Comparison of ENCODE assay signal across 22 mouse cellular contexts in the genomic region with DNA sequence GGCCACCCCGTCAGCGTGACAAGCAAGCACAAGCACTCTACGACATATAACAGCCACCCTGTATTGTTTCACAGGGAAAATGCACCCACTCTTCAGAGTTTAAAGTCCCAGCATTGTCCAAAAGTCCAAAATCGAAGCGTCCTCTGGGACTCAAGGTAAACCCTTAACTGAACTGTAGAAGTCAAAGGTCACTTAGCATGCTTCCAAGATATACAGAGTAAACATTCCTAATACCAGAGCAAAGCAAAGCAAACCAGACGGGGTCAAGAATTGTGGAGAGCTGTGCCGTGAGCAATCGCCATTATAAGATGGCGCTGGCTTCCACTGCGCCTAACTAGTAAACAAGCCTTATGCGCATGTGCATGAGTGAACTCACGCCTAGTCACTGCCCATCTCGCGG. TPM values are rescaled to one million over a fixed set of nuclear protein-coding genes. Genes with fewer than 3 reads are reported as not detected.
A peak's percentile ranks its signal among the peaks of the same experiment; 100 is the strongest.
DNase-seq lines count a peak whose midpoint lies in the region; ATAC-seq lines count a peak whose summit lies in the region.
"Had no signal": no experiment of that assay in that cellular context is flagged by ENCODE, and none has a peak within 500 bp of the region (broad histone marks: within the 10 kb centered on the region; RNA-seq: fewer than 3 reads in every experiment).

No protein-coding gene starts in this region.

- H3K27ac ChIP-seq in kidney, embryonic 15.5 days, result no peak overlapping the region
- H3K27ac ChIP-seq in midbrain, embryonic 11.5 days (ENCODE audit: low read depth, low read length), result no peak overlapping the region
- no peak overlapping the region for H3K27ac ChIP-seq in midbrain, embryonic 13.5 days
- H3K27ac ChIP-seq: embryonic facial prominence, embryonic 10.5 days; embryonic facial prominence, embryonic 12.5 days; forebrain, embryonic 13.5 days; forebrain, embryonic 15.5 days had no signal

- H3K4me1 ChIP-seq in kidney, embryonic 15.5 days, result peaks cover 11% of the 10 kb centered on the region
- no peaks in the 10 kb centered on the region; the same call in 1 of the 2 replicates for H3K4me1 ChIP-seq in midbrain, embryonic 11.5 days (ENCODE audit: control insufficient read depth, insufficient read depth, low read length)
- no peaks in the 10 kb centered on the region for H3K4me1 ChIP-seq in midbrain, embryonic 13.5 days (replicated peaks)
- H3K4me1 ChIP-seq: embryonic facial prominence, embryonic 12.5 days; forebrain, embryonic 13.5 days; forebrain, embryonic 15.5 days had no signal

- H3K4me3 ChIP-seq in kidney, embryonic 15.5 days (replicated peaks), result no peak overlapping the region
- no peak overlapping the region for H3K4me3 ChIP-seq in midbrain, embryonic 11.5 days (ENCODE audit: low read depth, low read length)
- no peak overlapping the region for H3K4me3 ChIP-seq in midbrain, embryonic 13.5 days (replicated peaks)
- H3K4me3 ChIP-seq: embryonic facial prominence, embryonic 10.5 days; embryonic facial prominence, embryonic 12.5 days; forebrain, embryonic 13.5 days; forebrain, embryonic 15.5 days had no signal

- ATAC-seq in kidney, embryonic 15.5 days (replicated peaks; ENCODE audit: low FRiP score), result no peak
- ATAC-seq in midbrain, embryonic 11.5 days (ENCODE audit: low FRiP score), result no peak
- no peak for ATAC-seq in midbrain, embryonic 13.5 days
- ATAC-seq in megakaryocyte-erythroid progenitor cell, adult 5-6 weeks (replicated peaks; ENCODE audit: low FRiP score, low TSS enrichment, poor library complexity, severe bottlenecking), result no peak
- ATAC-seq: activated CD4-positive, CD25-positive, alpha-beta regulatory T cell, adult 4 months; forebrain, embryonic 13.5 days; forebrain, embryonic 15.5 days; forebrain, postnatal 0 days had no signal

- DNase-seq in kidney, adult 9 months, result peak; percentile 80
- DNase-seq in midbrain, embryonic 11.5 days (ENCODE audit: low spot score, missing footprints), result peak; percentile 51
- DNase-seq in R1 (ENCODE audit: low read depth, low spot score), result peak; percentile 84
- DNase-seq in yolk sac, embryonic 10.5 days (ENCODE audit: low spot score), result peak; percentile 42
- no peak for DNase-seq in layer of hippocampus, postnatal 36 days
- DNase-seq: adrenal gland, adult 8-10 months; adrenal gland, postnatal 36 days; cerebellum, adult 11-12 months; cerebellum, adult 2 months; cerebellum, adult 9-10 months; cerebellum, postnatal 10 days; cerebellum, postnatal 25 days; forebrain, postnatal 0 days had no signal

- H3K27me3 ChIP-seq in kidney, embryonic 15.5 days, result no peaks in the 10 kb centered on the region
- H3K27me3 ChIP-seq in midbrain, embryonic 11.5 days (ENCODE audit: control insufficient read depth, insufficient read depth, low read length), result no peaks in the 10 kb centered on the region
- no peaks in the 10 kb centered on the region for H3K27me3 ChIP-seq in midbrain, embryonic 13.5 days
- H3K27me3 ChIP-seq: embryonic facial prominence, embryonic 12.5 days; forebrain, embryonic 13.5 days; forebrain, embryonic 15.5 days; Patski had no signal

- no peaks in the 10 kb centered on the region for H3K36me3 ChIP-seq in kidney, embryonic 15.5 days
- H3K36me3 ChIP-seq in midbrain, embryonic 11.5 days (ENCODE audit: control insufficient read depth, insufficient read depth, low read length), result no peaks in the 10 kb centered on the region
- no peaks in the 10 kb centered on the region for H3K36me3 ChIP-seq in midbrain, embryonic 13.5 days
- H3K36me3 ChIP-seq: embryonic facial prominence, embryonic 10.5 days; embryonic facial prominence, embryonic 12.5 days; forebrain, embryonic 15.5 days had no signal

- H3K9ac ChIP-seq in kidney, embryonic 15.5 days, result no peak overlapping the region
- no peak overlapping the region for H3K9ac ChIP-seq in midbrain, embryonic 11.5 days (ENCODE audit: low read length)
- no peak overlapping the region for H3K9ac ChIP-seq in midbrain, embryonic 13.5 days (replicated peaks)
- H3K9ac ChIP-seq: embryonic facial prominence, embryonic 12.5 days; forebrain, embryonic 13.5 days; forebrain, embryonic 15.5 days; forebrain, postnatal 0 days had no signal

- H3K9me3 ChIP-seq in kidney, embryonic 15.5 days (replicated peaks), result no peaks in the 10 kb centered on the region
- no peaks in the 10 kb centered on the region for H3K9me3 ChIP-seq in midbrain, embryonic 11.5 days (ENCODE audit: control insufficient read depth, low read length)
- no peaks in the 10 kb centered on the region for H3K9me3 ChIP-seq in midbrain, embryonic 13.5 days
- H3K9me3 ChIP-seq: embryonic facial prominence, embryonic 10.5 days; embryonic facial prominence, embryonic 12.5 days; forebrain, embryonic 13.5 days; forebrain, embryonic 15.5 days had no signal

- no peak overlapping the region for H3K4me2 ChIP-seq in kidney, embryonic 15.5 days
- no peak overlapping the region for H3K4me2 ChIP-seq in midbrain, embryonic 11.5 days
- no peak overlapping the region for H3K4me2 ChIP-seq in midbrain, embryonic 13.5 days (replicated peaks)
- H3K4me2 ChIP-seq: embryonic facial prominence, embryonic 12.5 days; forebrain, embryonic 13.5 days; forebrain, embryonic 15.5 days had no signal

- WGBS in kidney, embryonic 15.5 days, result 91% methylated on average over 14 of the region's 14 CpGs
- 95% methylated on average over 14 of the region's 14 CpGs for WGBS in midbrain, embryonic 11.5 days
- WGBS in midbrain, embryonic 13.5 days, result 96% methylated on average over 14 of the region's 14 CpGs

RNA-seq across cellular contexts. Expression of a gene that starts 34.7 kb away (rescaled TPM):
- 9.3 and 10.6 TPM in 2 replicates for polyA plus RNA-seq in kidney, embryonic 15.5 days (2015; fragmentation: Nextera tagmentation; extraction: Ambion mirVana)
- 1.8 and 1.9 TPM in 2 replicates for polyA plus RNA-seq in midbrain, embryonic 11.5 days (2014; fragmentation: Nextera tagmentation; extraction: Ambion mirVana)
- polyA plus RNA-seq in midbrain, embryonic 13.5 days (2015; fragmentation: Nextera tagmentation; extraction: Ambion mirVana), result 1.9 and 2.4 TPM in 2 replicates
- total RNA-seq in layer of hippocampus, postnatal 36 days (2021), result 10 to 100 TPM; 12.2 to 17.4 TPM
- total RNA-seq in megakaryocyte-erythroid progenitor cell, adult 5-6 weeks (2014; fragmentation: Nextera tagmentation), result 7.1 and 24.3 TPM in 2 replicates
- 21.1 and 22.0 TPM in 2 replicates for total RNA-seq in megakaryocyte-erythroid progenitor cell, adult 5-6 weeks (2017)

Comparison
In these comparisons a context has a peak if more than half of its experiments do, and no peak if none do; other contexts are left out.
1. DNase-seq: peak in kidney, adult 9 months (single experiment), midbrain, embryonic 11.5 days (single experiment), R1 (single experiment) and yolk sac, embryonic 10.5 days (single experiment); none in layer of hippocampus, postnatal 36 days (0 of 2).